Mouse (Mus musculus) hematopoietic multipotent progenitor cell, adult 10-12 weeks (in vitro differentiated cells): ENCODE data around the gene Pth1r. TPM values are rescaled to one million over a fixed set of nuclear protein-coding genes. Genes with fewer than 3 reads are reported as not detected.

Source experiments
- polyA plus RNA-seq: library from polyadenylated mRNA; stranded (reverse); fragments of >175 nt; gene quantifications from 2 replicates; pipeline ENCODE4 v1.2.3, GENCODE M21; 2012; ENCODE audit warnings: low replicate concordance

The Pth1r gene
- 0.34 and 0.69 TPM in 2 replicates for polyA plus RNA-seq

DNA sequence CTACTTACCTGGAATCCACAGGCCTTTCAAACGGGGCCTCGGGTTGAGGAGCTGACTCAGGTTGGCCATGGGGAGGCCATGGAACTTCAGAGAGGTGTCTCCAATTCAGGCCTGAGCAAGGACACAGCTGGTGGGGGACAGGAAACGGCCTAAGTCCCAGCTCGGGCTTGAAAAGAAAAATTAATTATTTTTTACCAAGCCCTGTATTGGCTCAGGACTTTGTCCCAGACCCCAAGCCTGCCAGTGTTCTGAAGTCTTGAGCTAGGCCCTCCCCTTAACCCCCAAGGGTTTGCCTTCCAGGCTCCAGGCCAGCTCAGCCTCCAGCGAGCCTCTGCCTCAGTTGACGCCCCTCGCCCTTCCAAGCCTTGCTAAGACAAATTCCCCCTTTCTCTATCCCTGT lies at the start of gene Pth1r:
TSS of gene Pth1r (minus strand) at position 185 of the 400 bp plus-strand sequence.

GRCm38 (mm10) chr9:110741711-110742294 lies 5.1 kb downstream of the Pth1r start, which contains the start of gene Myl3:
TSS of gene Myl3 (plus strand) at chr9:110741861.

Other genes with a start within 250 kb of the Pth1r start
- 16.3 and 46.2 TPM in 2 replicates for gene Setd2, start 214.5 kb downstream of the Pth1r start, polyA plus RNA-seq
- gene Nradd, start 122.7 kb downstream of the Pth1r start, polyA plus RNA-seq = 2.4 and 4.4 TPM in 2 replicates
- 79.5 and 148 TPM in 2 replicates for gene Nbeal2, start 93.0 kb downstream of the Pth1r start, polyA plus RNA-seq
- gene Ccdc12, start 90.6 kb downstream of the Pth1r start, polyA plus RNA-seq = 229 and 323 TPM in 2 replicates
- not detected in 2 replicates for gene Myl3, start 5.3 kb downstream of the Pth1r start, polyA plus RNA-seq
- gene Prss42, start 51.0 kb upstream of the Pth1r start, polyA plus RNA-seq = not detected in 2 replicates
- gene Prss44, start 66.8 kb upstream of the Pth1r start, polyA plus RNA-seq = not detected in 2 replicates
- gene Prss43, start 79.5 kb upstream of the Pth1r start, polyA plus RNA-seq = not detected in 2 replicates
- gene Prss45, start 87.4 kb upstream of the Pth1r start, polyA plus RNA-seq = not detected in 2 replicates
- gene Prss46, start 97.4 kb upstream of the Pth1r start, polyA plus RNA-seq = not detected in 2 replicates
- gene Prss50, start 110.8 kb upstream of the Pth1r start, polyA plus RNA-seq = 0.66 and 4.9 TPM in 2 replicates
- gene Als2cl, start 132.7 kb upstream of the Pth1r start, polyA plus RNA-seq = 24.6 and 28.9 TPM in 2 replicates
- gene Tmie, start 133.0 kb upstream of the Pth1r start, polyA plus RNA-seq = 0.85 and 2.7 TPM in 2 replicates
- not detected in 2 replicates for gene Fam240a, start 169.7 kb upstream of the Pth1r start, polyA plus RNA-seq
- gene Tdgf1, start 199.0 kb upstream of the Pth1r start, polyA plus RNA-seq = not detected in 2 replicates
- not detected in 2 replicates for gene Lrrc2, start 204.4 kb upstream of the Pth1r start, polyA plus RNA-seq
- not detected in 2 replicates for gene Rtp3, start 243.4 kb upstream of the Pth1r start, polyA plus RNA-seq